9 mouse cellular contexts compared by ENCODE assay signal in genomic region chr6:135907540-135908320, GRCm38 (mm10).
DNase-seq lines count a peak whose midpoint lies in the region; ATAC-seq lines count a peak whose summit lies in the region.
"Had no signal": no experiment of that assay in that cellular context is flagged by ENCODE, and none has a peak within 500 bp of the region (broad histone marks: within the 10 kb centered on the region; RNA-seq: fewer than 3 reads in every experiment).

No protein-coding gene starts in this region.

- H3K27me3 ChIP-seq in hindbrain, embryonic 12.5 days, result no peaks in the 10 kb centered on the region

- peaks cover 2% of the 10 kb centered on the region; the same call in 1 of the 2 replicates for H3K4me1 ChIP-seq in hindbrain, embryonic 12.5 days

- 25% methylated on average over 20 of the region's 20 CpGs for WGBS in hindbrain, embryonic 12.5 days

- H3K4me3 ChIP-seq in hindbrain, embryonic 12.5 days, result no peak overlapping the region
- H3K4me3 ChIP-seq: erythroblast, embryonic 14.5 days had no signal

- H3K9ac ChIP-seq in hindbrain, embryonic 12.5 days, result no peak overlapping the region

- peak; percentile 81 for ATAC-seq in hindbrain, embryonic 12.5 days (ENCODE audit: low FRiP score)

- H3K36me3 ChIP-seq in hindbrain, embryonic 12.5 days, result no peaks in the 10 kb centered on the region

- no peak overlapping the region for H3K27ac ChIP-seq in hindbrain, embryonic 12.5 days

- DNase-seq in R1 (ENCODE audit: low read depth, low spot score), result peak; percentile 90
- DNase-seq in cerebellum, adult 9-11 months, result peak; percentile 57
- peak; percentile 80 to 85 for DNase-seq in frontal cortex, postnatal 10 days (ENCODE audit: low spot score in 2 of 2)
- peak; percentile 76 for DNase-seq in layer of hippocampus, adult 9-10 months (ENCODE audit: low spot score)
- DNase-seq in lung, postnatal 10 days, result peak; percentile 88
- DNase-seq in retina, postnatal 1 day, result peak; percentile 86
- DNase-seq in urinary bladder, adult 2 months (ENCODE audit: low spot score), result peak; percentile 55

- H3K4me2 ChIP-seq in hindbrain, embryonic 12.5 days (replicated peaks), result no peak overlapping the region

- H3K9me3 ChIP-seq in hindbrain, embryonic 12.5 days (replicated peaks), result no peaks in the 10 kb centered on the region
